Mouse (Mus musculus): ENCODE results near the gene Gbp4.
"Not testable (repeated sequence)": the region's sequence is repeated elsewhere in the genome, so short reads cannot be mapped to it uniquely, and the experiment has no call there.

GRCm38 (mm10) chr5:105139409-105140088 is at the start of gene Gbp4, which contains the start of the genes Gbp9 and Gbp8:
- not testable (repeated sequence) for TF ChIP-seq POLR2A (IDR thresholded peaks at IDR 0.05; ENCODE audit: borderline replicate concordance, control insufficient read depth, low read depth, low read length); CTCF (IDR thresholded peaks at IDR 0.05; ENCODE audit: control insufficient read depth, insufficient read depth, low read length)

Data from bone marrow, adult 2 months (tissue).